Mouse (Mus musculus): ENCODE results near the gene Dgki.

- no peak for TF ChIP-seq CTCF (IDR thresholded peaks at IDR 0.05; ENCODE audit: low read depth, low read length)
- no peak for TF ChIP-seq GATA1 (IDR thresholded peaks at IDR 0.05; ENCODE audit: borderline replicate concordance, low read length)
- TF ChIP-seq TAL1 (conservative IDR thresholded peaks at IDR 0.05; ENCODE audit: low read depth, low read length): no peak
- TF ChIP-seq GATA2 (IDR thresholded peaks at IDR 0.05; ENCODE audit: borderline replicate concordance, low read depth, low read length): no peak
Observed at GRCm38 (mm10) chr6:37219110-37219509, 80.9 kb downstream of the Dgki start.
